7 mouse cellular contexts compared by ENCODE assay signal in the genomic region with DNA sequence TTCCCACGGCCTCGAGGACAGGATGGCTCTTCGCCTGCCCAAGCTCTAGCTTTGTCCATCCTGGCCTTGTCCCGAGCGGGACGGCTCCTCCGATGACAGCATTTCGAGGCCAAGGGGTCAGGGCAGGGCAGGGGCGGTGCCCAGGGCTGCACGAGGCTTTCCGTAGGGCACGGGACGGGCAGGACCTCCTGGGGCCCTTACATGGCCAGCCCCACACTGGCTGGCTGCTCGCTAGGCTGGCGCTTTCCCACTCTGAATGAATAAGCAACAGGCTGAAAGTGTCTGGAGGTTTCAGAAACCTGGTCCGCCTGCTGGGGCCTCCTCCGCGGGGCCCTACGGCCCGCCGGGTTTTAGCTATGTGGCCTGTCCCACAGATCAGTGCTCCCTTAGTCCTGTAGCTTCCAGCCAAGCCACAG. TPM values are rescaled to one million over a fixed set of nuclear protein-coding genes. Genes with fewer than 3 reads are reported as not detected.
DNase-seq lines count a peak whose midpoint lies in the region; ATAC-seq and TF ChIP-seq lines count a peak whose summit lies in the region.

Gene Loxl1, minus strand, starts transcription at position 243 of the 416 bp plus-strand sequence.

- peak within 1 kb of the TSS; percentile 46 for H3K9ac ChIP-seq in hindbrain, embryonic 14.5 days

- TF ChIP-seq CTCF in Patski (IDR thresholded peaks at IDR 0.05) = no peak

- in situ Hi-C loops in Patski (cut with MboI; ENCODE audit: low pct_unique_long_range_greater_than_20kb) = loop anchor here (5.0 kb wide), 1 partner anchor 144 kb away; no protein-coding TSS in a partner anchor

- H3K79me2 ChIP-seq in myocyte (ENCODE audit: control insufficient read depth, insufficient read depth) = peaks cover 3% of the 10 kb centered on the region

- peak within 1 kb of the TSS; percentile 35 for H3K4me3 ChIP-seq in hindbrain, embryonic 14.5 days (replicated peaks; ENCODE audit: low read length)
- H3K4me3 ChIP-seq in myocyte = peak within 1 kb of the TSS; percentile 5

- H3K27me3 ChIP-seq in Patski (no peaks in the 10 kb centered on the region), myocyte (ENCODE audit: control insufficient read depth, insufficient read depth, insufficient read length) (no peaks in the 10 kb centered on the region)
- H3K27me3 ChIP-seq in hindbrain, embryonic 14.5 days (ENCODE audit: control insufficient read depth, insufficient read depth, low read length) = peaks cover 26% of the 10 kb centered on the region

- H3K36me3 ChIP-seq in hindbrain, embryonic 14.5 days (replicated peaks; ENCODE audit: control insufficient read depth, insufficient read depth) = no peaks in the 10 kb centered on the region
- H3K36me3 ChIP-seq in myocyte (ENCODE audit: control insufficient read depth, insufficient read depth) = no peaks in the 10 kb centered on the region

- H3ac ChIP-seq in myocyte (ENCODE audit: control insufficient read depth, insufficient read length) = peak within 1 kb of the TSS; percentile 1

- WGBS in hindbrain, embryonic 14.5 days = under 1% methylated on average over 21 of the region's 21 CpGs

- no peaks in the 10 kb centered on the region for H3K9me3 ChIP-seq in hindbrain, embryonic 14.5 days (ENCODE audit: control insufficient read depth, low read length)

- peak; percentile 81 for ATAC-seq in Patski
- peak; percentile 19; the same call in 1 of the 2 replicates for ATAC-seq in hindbrain, embryonic 14.5 days (ENCODE audit: low FRiP score)

- peak; percentile 79 for DNase-seq in Patski (ENCODE audit: low read depth, low spot score)
- peak; percentile 70 to 71 for DNase-seq in adrenal gland, postnatal 36 days
- peak; percentile 64 to 72 for DNase-seq in gastrocnemius, adult 8-10 months (ENCODE audit: low spot score in 2 of 2)
- DNase-seq in hindbrain, embryonic 14.5 days (ENCODE audit: low spot score) = peak; percentile 59
- peak; percentile 39 for DNase-seq in liver
- DNase-seq in thymus, postnatal 4 days = no peak

- no peak within 1 kb of the TSS; the same call in 1 of the 2 replicates for H3K27ac ChIP-seq in hindbrain, embryonic 14.5 days

- CTCF ChIA-PET in Patski (lab: Charles Lee) = interaction anchor here (1.3 to 1.5 kb wide), 2 partner anchors 17 to 18 kb away, joined by 3 read pairs; no protein-coding TSS in a partner anchor

- POLR2A ChIA-PET in Patski (lab: Charles Lee) = interaction anchor here (0.7 to 1.3 kb wide), 4 partner anchors 14 to 200 kb away, joined by 3 to 5 read pairs (median 3); partner anchors contain the start of gene Insyn1

- TF ChIP-seq POLR2A in myocyte (IDR thresholded peaks at IDR 0.05; ENCODE audit: insufficient read length, low read depth) = peak; percentile 81

- peak within 1 kb of the TSS; percentile 59 for H3K4me2 ChIP-seq in hindbrain, embryonic 14.5 days (replicated peaks)
- peak within 1 kb of the TSS; percentile 53 for H3K4me2 ChIP-seq in myocyte (ENCODE audit: low read depth)

- peaks cover 42% of the 10 kb centered on the region for H3K4me1 ChIP-seq in hindbrain, embryonic 14.5 days (replicated peaks; ENCODE audit: control insufficient read depth, insufficient read depth, low read length)

TF ChIP-seq in myocyte, 11 proteins besides CTCF, POLR2A, EP300 and RAD21:
- TF ChIP-seq POLR2AphosphoS2 (IDR thresholded peaks at IDR 0.05; ENCODE audit: insufficient read length, low read depth) = peak; percentile 53
- no peak for TF ChIP-seq MAX (IDR thresholded peaks at IDR 0.05; ENCODE audit: low read depth)
- peak in 1 of 3 experiments; percentile 13 for TF ChIP-seq MYOD1 (IDR thresholded peaks at IDR 0.05; ENCODE audit: control insufficient read depth in 1 of 3, insufficient read length in 2 of 3, low read depth in 2 of 3)

RNA-seq across cellular contexts. Expression of gene Loxl1, which starts in this region (rescaled TPM):
- polyA plus RNA-seq in Patski (2021) (139 TPM), myocyte (2012; fragmentation: generic; extraction: Trizol) (46.1 TPM)
- 10 to 100 TPM; 22.9 to 33.9 TPM for total RNA-seq in adrenal gland, postnatal 36 days (2021)
- total RNA-seq in gastrocnemius, adult 8-10 months (2022) = 10 to 100 TPM in 2 of 4 experiments, 1 to 10 TPM in 2; 5.9 to 10.7 (median 8.9) TPM
- 7.9 and 9.6 TPM in 2 replicates for polyA plus RNA-seq in hindbrain, embryonic 14.5 days (2014; fragmentation: Nextera tagmentation; extraction: Ambion mirVana)
